Mouse (Mus musculus): ENCODE measurements around the gene Mxra7. TPM values are rescaled to one million over a fixed set of nuclear protein-coding genes. Genes with fewer than 3 reads are reported as not detected.

Mxra7 gene
- 6.9 and 7.2 TPM in 2 replicates for polyA plus RNA-seq (2016; fragmentation: Nextera tagmentation; extraction: Ambion mirVana)

GRCm38 (mm10) chr11:116827534-116828165 is at the start of gene Mxra7:
Gene Mxra7, minus strand, starts transcription at chr11:116828046.
- Histone ChIP-seq H3K4me3 (peak within 1 kb of the TSS; percentile 63), H3K9me3 (replicated peaks) (no peaks in the 10 kb centered on the region), H3K4me1 (peaks cover 14% of the 10 kb centered on the region), H3K4me2 (peak within 1 kb of the TSS; percentile 92), H3K27ac (no peak within 1 kb of the TSS), H3K9ac (peak within 1 kb of the TSS; percentile 70), H3K36me3 (no peaks in the 10 kb centered on the region), H3K27me3 (replicated peaks) (peaks cover 38% of the 10 kb centered on the region)
- WGBS (ENCODE audit: insufficient replicate concordance): 2% methylated on average over 71 of the region's 71 CpGs
- peak; percentile 63; the same call in 1 of the 2 replicates for ATAC-seq

- no peaks in the 10 kb centered on the region for H3K4me1 ChIP-seq
- no peak overlapping the region for H3K4me3 ChIP-seq
- ATAC-seq: no peak
- H3K9ac ChIP-seq: no peak overlapping the region
- H3K27me3 ChIP-seq (replicated peaks): no peaks in the 10 kb centered on the region
- no peak overlapping the region for H3K4me2 ChIP-seq
- no peaks in the 10 kb centered on the region for H3K9me3 ChIP-seq (replicated peaks)
- H3K36me3 ChIP-seq: peaks cover 46% of the 10 kb centered on the region
- 87% methylated on average over 20 of the region's 20 CpGs for WGBS (ENCODE audit: insufficient replicate concordance)
- no peak overlapping the region for H3K27ac ChIP-seq
Measured at GRCm38 (mm10) chr11:116873987-116874386, 46.1 kb upstream of the Mxra7 start.

- H3K36me3 ChIP-seq: peaks cover 60% of the 10 kb centered on the region
Measured at GRCm38 (mm10) chr11:116871538-116871937, 43.7 kb upstream of the Mxra7 start.

GRCm38 (mm10) chr11:116869641-116870040 is 41.8 kb upstream of the Mxra7 start:
- WGBS (ENCODE audit: insufficient replicate concordance): 78% methylated on average over 4 of the region's 4 CpGs
- no peak overlapping the region for H3K4me2 ChIP-seq
- peaks cover 71% of the 10 kb centered on the region for H3K36me3 ChIP-seq
- no peak overlapping the region for H3K4me3 ChIP-seq
- no peaks in the 10 kb centered on the region for H3K9me3 ChIP-seq (replicated peaks)
- H3K27ac ChIP-seq: no peak overlapping the region
- no peak overlapping the region for H3K9ac ChIP-seq
- peaks cover under 1% of the 10 kb centered on the region; the same call in 1 of the 2 replicates for H3K4me1 ChIP-seq
- H3K27me3 ChIP-seq (replicated peaks): no peaks in the 10 kb centered on the region
- ATAC-seq: no peak

More at GRCm38 (mm10) chr11:116871538-116871937, 43.7 kb upstream of the Mxra7 start:
- Histone ChIP-seq H3K4me1 (no peaks in the 10 kb centered on the region), H3K27me3 (replicated peaks) (no peaks in the 10 kb centered on the region), H3K4me2 (no peak overlapping the region), H3K4me3 (no peak overlapping the region), H3K9me3 (replicated peaks) (no peaks in the 10 kb centered on the region), H3K9ac (no peak overlapping the region), H3K27ac (no peak overlapping the region)
- 79% methylated on average over 9 of the region's 9 CpGs for WGBS (ENCODE audit: insufficient replicate concordance)
- no peak for ATAC-seq

- Histone ChIP-seq H3K4me2 (no peak overlapping the region), H3K27me3 (replicated peaks) (no peaks in the 10 kb centered on the region), H3K9ac (no peak overlapping the region), H3K4me1 (peaks cover 5% of the 10 kb centered on the region; the same call in 1 of the 2 replicates), H3K27ac (no peak overlapping the region), H3K4me3 (no peak overlapping the region), H3K9me3 (replicated peaks) (no peaks in the 10 kb centered on the region), H3K36me3 (peaks cover 71% of the 10 kb centered on the region)
- ATAC-seq: no peak
- 82% methylated on average over 8 of the region's 8 CpGs for WGBS (ENCODE audit: insufficient replicate concordance)
Measured at GRCm38 (mm10) chr11:116869223-116869622, 41.4 kb upstream of the Mxra7 start.

DNA sequence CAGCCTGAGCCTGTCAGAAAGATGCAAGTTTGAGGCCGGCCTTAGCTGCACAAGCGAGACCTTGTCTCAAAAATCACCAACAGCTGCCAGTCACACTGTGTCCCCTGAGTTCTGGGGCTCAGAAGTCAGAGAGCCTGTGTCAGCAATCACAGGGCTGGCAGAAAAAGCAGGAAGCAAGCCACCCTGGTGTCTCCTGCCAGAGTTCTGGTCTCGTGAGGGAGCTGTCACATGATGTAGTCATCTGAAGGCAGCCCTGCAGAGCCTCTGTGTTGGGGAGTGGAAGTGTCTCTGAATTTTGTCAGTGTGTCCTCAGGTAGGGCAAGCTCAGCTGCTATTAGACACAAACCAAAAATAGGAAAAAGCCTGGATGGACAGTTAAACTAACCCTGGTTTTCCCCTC is 40.3 kb upstream of the Mxra7 start:
- no peak overlapping the region for H3K27ac ChIP-seq
- no peak overlapping the region for H3K4me2 ChIP-seq
- peaks cover 7% of the 10 kb centered on the region; the same call in 1 of the 2 replicates for H3K4me1 ChIP-seq
- H3K9me3 ChIP-seq (replicated peaks): no peaks in the 10 kb centered on the region
- H3K36me3 ChIP-seq: peaks cover 71% of the 10 kb centered on the region
- H3K27me3 ChIP-seq (replicated peaks): no peaks in the 10 kb centered on the region
- no peak overlapping the region for H3K9ac ChIP-seq
- no peak for ATAC-seq
- WGBS (ENCODE audit: insufficient replicate concordance): 71% methylated on average over 3 of the region's 3 CpGs
- no peak overlapping the region for H3K4me3 ChIP-seq

- Histone ChIP-seq H3K4me2 (no peak overlapping the region), H3K9ac (no peak overlapping the region), H3K36me3 (peaks cover 72% of the 10 kb centered on the region), H3K9me3 (replicated peaks) (no peaks in the 10 kb centered on the region), H3K4me1 (peaks cover 7% of the 10 kb centered on the region; the same call in 1 of the 2 replicates), H3K4me3 (no peak overlapping the region), H3K27ac (no peak overlapping the region), H3K27me3 (replicated peaks) (no peaks in the 10 kb centered on the region)
- no peak for ATAC-seq
- 75% methylated on average over 12 of the region's 12 CpGs for WGBS (ENCODE audit: insufficient replicate concordance)
Measured at GRCm38 (mm10) chr11:116865945-116866585, 38.2 kb upstream of the Mxra7 start.

DNA sequence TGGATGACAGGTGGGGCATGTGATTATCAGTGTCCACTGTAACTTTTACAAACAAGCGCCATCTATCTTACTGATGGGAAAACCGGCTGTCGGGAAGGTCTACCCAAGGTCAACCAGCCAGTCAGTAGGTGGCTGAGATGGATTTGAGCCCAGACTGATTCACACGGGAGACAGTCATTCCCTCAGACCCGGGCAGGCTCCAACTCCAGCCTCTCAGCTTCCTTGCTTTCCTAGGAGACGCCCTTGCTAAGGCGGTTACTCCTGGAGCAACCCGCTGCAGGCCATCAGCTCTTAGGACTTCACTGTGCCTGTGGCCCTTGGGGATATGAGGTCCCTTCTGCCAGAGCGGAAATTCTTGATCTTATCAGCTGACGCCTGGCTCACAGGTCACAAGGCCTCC is 36.6 kb upstream of the Mxra7 start:
- no peak overlapping the region for H3K9ac ChIP-seq

DNA sequence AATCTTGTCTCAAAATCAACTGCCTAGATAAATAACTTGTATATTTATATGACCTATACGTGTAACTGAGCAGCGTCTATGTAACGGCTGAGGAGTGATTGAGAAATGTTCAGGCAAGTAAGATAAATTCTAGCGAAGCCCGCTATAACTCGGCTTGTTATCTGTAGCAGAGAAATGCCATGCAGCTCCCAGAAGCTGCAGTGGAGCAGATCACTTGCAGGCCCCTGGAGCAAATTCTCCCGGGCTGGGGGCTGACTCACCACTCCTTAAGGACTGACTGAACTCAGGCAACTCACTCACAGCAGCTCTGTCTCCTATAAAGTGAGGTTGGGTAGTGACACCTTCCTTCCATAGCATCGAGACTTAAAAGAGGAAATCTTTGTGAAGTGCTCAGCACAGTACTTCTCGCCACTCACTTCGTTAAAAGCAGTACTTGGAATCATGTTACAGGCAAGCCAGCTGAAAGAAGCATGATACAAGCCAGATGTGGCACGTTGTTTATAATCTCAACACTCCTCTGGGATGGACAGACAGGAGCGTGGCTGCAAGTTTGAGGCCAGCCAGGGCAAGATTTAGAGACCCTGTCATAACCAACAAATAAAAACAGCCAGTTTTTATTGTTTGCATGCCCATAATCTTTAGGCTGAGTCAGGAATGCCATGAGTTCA is 29.5 kb upstream of the Mxra7 start:
- ATAC-seq: no peak
- Histone ChIP-seq H3K27me3 (replicated peaks) (no peaks in the 10 kb centered on the region), H3K36me3 (peaks cover 39% of the 10 kb centered on the region), H3K9me3 (replicated peaks) (no peaks in the 10 kb centered on the region), H3K4me3 (no peak overlapping the region), H3K4me2 (no peak overlapping the region), H3K9ac (no peak overlapping the region), H3K27ac (no peak overlapping the region), H3K4me1 (peaks cover 25% of the 10 kb centered on the region)
- WGBS (ENCODE audit: insufficient replicate concordance): 63% methylated on average over 12 of the region's 12 CpGs

More for the DNA sequence above, 36.6 kb upstream of the Mxra7 start:
- ATAC-seq: no peak
- no peak overlapping the region for H3K4me2 ChIP-seq
- H3K4me1 ChIP-seq: peaks cover 7% of the 10 kb centered on the region; the same call in 1 of the 2 replicates
- 58% methylated on average over 10 of the region's 10 CpGs for WGBS (ENCODE audit: insufficient replicate concordance)
- H3K27me3 ChIP-seq (replicated peaks): no peaks in the 10 kb centered on the region
- H3K27ac ChIP-seq: no peak overlapping the region
- no peak overlapping the region for H3K4me3 ChIP-seq
- H3K36me3 ChIP-seq: peaks cover 80% of the 10 kb centered on the region
- no peaks in the 10 kb centered on the region for H3K9me3 ChIP-seq (replicated peaks)

- Histone ChIP-seq H3K9me3 (replicated peaks) (no peaks in the 10 kb centered on the region), H3K36me3 (peaks cover 37% of the 10 kb centered on the region), H3K4me2 (peak overlapping the region; percentile 91), H3K27ac (peak overlapping the region; percentile 99), H3K27me3 (replicated peaks) (no peaks in the 10 kb centered on the region), H3K9ac (peak overlapping the region; percentile 99), H3K4me3 (peak overlapping the region; percentile 99), H3K4me1 (peaks cover 38% of the 10 kb centered on the region)
- 17% methylated on average over 10 of the region's 10 CpGs for WGBS (ENCODE audit: insufficient replicate concordance)
- ATAC-seq: no peak
Measured at GRCm38 (mm10) chr11:116854279-116854678, 26.4 kb upstream of the Mxra7 start.

- Histone ChIP-seq H3K9ac (peak overlapping the region; percentile 99), H3K9me3 (replicated peaks) (no peaks in the 10 kb centered on the region), H3K27ac (peak overlapping the region; percentile 99), H3K36me3 (peaks cover 37% of the 10 kb centered on the region), H3K27me3 (replicated peaks) (no peaks in the 10 kb centered on the region), H3K4me1 (peaks cover 46% of the 10 kb centered on the region), H3K4me2 (peak overlapping the region; percentile 91), H3K4me3 (peak overlapping the region; percentile 99)
- ATAC-seq: peak; percentile 85
- 4% methylated on average over 35 of the region's 36 CpGs for WGBS (ENCODE audit: insufficient replicate concordance)
Measured at GRCm38 (mm10) chr11:116853512-116853928, 25.7 kb upstream of the Mxra7 start.

Data from liver, embryonic 12.5 days (tissue).